Mouse (Mus musculus) midbrain, embryonic 14.5 days (tissue): ENCODE measurements around the gene Fstl3. TPM values are rescaled to one million over a fixed set of nuclear protein-coding genes. Genes with fewer than 3 reads are reported as not detected.

ENCODE experiments used
- ATAC-seq: fragments of 200-750 bp; cut with Nextera tagmentation; 2 replicates; pipeline ENCODE4 v1.8.0; 2017; ENCODE audit warnings: moderate number of reproducible peaks, moderate library complexity; ENCODE audit not compliant: low FRiP score, low TSS enrichment
- DNase-seq: peaks from one replicate; pipeline ENCODE4 v3.0.0-alpha.2; 2015
- H3K27ac ChIP-seq: fragments of 300-500 bp; sonication (generic); replicated peaks from 2 replicates; pipeline ENCODE4 v1.5.1; 2014; ENCODE audit warnings: mild to moderate bottlenecking, low read depth, low read length, moderate library complexity
- H3K27me3 ChIP-seq: fragments of 300-500 bp; sonication (generic); 2 replicates; pipeline ENCODE4 v1.6.1; 2014; ENCODE audit warnings: low read length, control low read depth, mixed read lengths; ENCODE audit not compliant: control insufficient read depth, insufficient read depth
- H3K36me3 ChIP-seq: fragments of 300-500 bp; sonication (generic); 2 replicates; pipeline ENCODE4 v1.6.1; 2014; ENCODE audit warnings: low read length, control low read depth; ENCODE audit not compliant: control insufficient read depth, insufficient read depth
- H3K4me1 ChIP-seq: fragments of 300-500 bp; sonication (generic); 2 replicates; pipeline ENCODE4 v1.6.1; 2014; ENCODE audit warnings: mild to moderate bottlenecking, antibody characterized with exemption, low read length, control low read depth; ENCODE audit not compliant: control insufficient read depth, insufficient read depth
- H3K4me2 ChIP-seq: fragments of 300-500 bp; sonication (generic); 2 replicates; pipeline ENCODE4 v1.6.1; 2014; ENCODE audit warnings: mild to moderate bottlenecking, low read length, moderate library complexity
- H3K4me3 ChIP-seq: fragments of 300-500 bp; sonication (generic); replicated peaks from 2 replicates; pipeline ENCODE4 v1.5.1; 2014; ENCODE audit warnings: low read depth, low read length
- H3K9ac ChIP-seq: fragments of 300-500 bp; sonication (generic); replicated peaks from 2 replicates; pipeline ENCODE4 v1.6.1; 2014; ENCODE audit warnings: mild to moderate bottlenecking, low read length, moderate library complexity
- H3K9me3 ChIP-seq: fragments of 300-500 bp; sonication (generic); 2 replicates; pipeline ENCODE4 v1.6.1; 2016; ENCODE audit warnings: low read length, control low read depth, mixed read lengths; ENCODE audit not compliant: control insufficient read depth
- WGBS: fragments of 180-500 bp; shearing (Covaris S2); extraction: QIAGEN DNeasy Blood & Tissue Kit; methylation state at CpG from one replicate; pipeline ENCODE4 v1.1.7; 2014; 5-methylcytosine and 5-hydroxymethylcytosine counted together
- polyA plus RNA-seq: library from polyadenylated mRNA; unstranded; fragments of >200 nt; fragmentation: Nextera tagmentation; extraction: Ambion mirVana; gene quantifications from 2 replicates; pipeline ENCODE4 v1.2.1, GENCODE M21; 2014

The Fstl3 gene
- polyA plus RNA-seq, 1 experiment from 2014 or later, result 1.5 TPM

- DNase-seq (no peak), ATAC-seq (no peak)
- Histone ChIP-seq H3K27me3 (no peaks in the 10 kb centered on the region), H3K4me2 (no peak overlapping the region), H3K9me3 (no peaks in the 10 kb centered on the region), H3K4me3 (no peak overlapping the region), H3K36me3 (peaks cover 47% of the 10 kb centered on the region), H3K9ac (no peak overlapping the region), H3K4me1 (peaks cover 36% of the 10 kb centered on the region), H3K27ac (peak overlapping the region; percentile 26; the same call in 1 of the 2 replicates)
- 84% methylated on average over 10 of the region's 10 CpGs for WGBS
Measured at GRCm38 (mm10) chr10:79806972-79807371, 29.9 kb downstream of the Fstl3 start.

GRCm38 (mm10) chr10:79807826-79808225 lies 30.8 kb downstream of the Fstl3 start:
- no peak for ATAC-seq

GRCm38 (mm10) chr10:79808728-79809127 lies 31.7 kb downstream of the Fstl3 start:
- Histone ChIP-seq H3K4me3 (no peak overlapping the region), H3K4me1 (peaks cover 18% of the 10 kb centered on the region), H3K27me3 (no peaks in the 10 kb centered on the region), H3K27ac (no peak overlapping the region), H3K36me3 (peaks cover 56% of the 10 kb centered on the region), H3K9me3 (no peaks in the 10 kb centered on the region), H3K4me2 (no peak overlapping the region), H3K9ac (no peak overlapping the region)
- WGBS, result 92% methylated on average over 11 of the region's 11 CpGs
- DNase-seq, result no peak
- ATAC-seq, result no peak

More at GRCm38 (mm10) chr10:79807826-79808225, 30.8 kb downstream of the Fstl3 start:
- H3K4me3 ChIP-seq, result no peak overlapping the region
- H3K27ac ChIP-seq, result peak overlapping the region; percentile 46
- H3K9me3 ChIP-seq, result no peaks in the 10 kb centered on the region
- no peak overlapping the region for H3K9ac ChIP-seq
- H3K27me3 ChIP-seq, result no peaks in the 10 kb centered on the region
- peaks cover 54% of the 10 kb centered on the region for H3K36me3 ChIP-seq
- H3K4me2 ChIP-seq, result no peak overlapping the region
- no peak for DNase-seq
- H3K4me1 ChIP-seq, result peaks cover 27% of the 10 kb centered on the region
- 45% methylated on average over 11 of the region's 11 CpGs for WGBS

- whole genome bisulfite sequencing, result 29% methylated on average over 15 of the region's 15 CpGs
- H3K4me2 ChIP-seq, result no peak overlapping the region
- ATAC-seq, result peak; percentile 49; the same call in 1 of the 2 replicates
- H3K27me3 ChIP-seq, result no peaks in the 10 kb centered on the region
- H3K36me3 ChIP-seq, result peaks cover 82% of the 10 kb centered on the region
- H3K9me3 ChIP-seq, result no peaks in the 10 kb centered on the region
- no peak overlapping the region for H3K9ac ChIP-seq
- H3K4me1 ChIP-seq, result no peaks in the 10 kb centered on the region
- DNase-seq, result peak; percentile 90
- 0 out of 2 replicates have a peak overlapping the region, but pooled peaks have one; percentile 22 for H3K27ac ChIP-seq
- no peak overlapping the region for H3K4me3 ChIP-seq
Measured at GRCm38 (mm10) chr10:79811736-79812637, 34.9 kb downstream of the Fstl3 start.

- ATAC-seq (no peak), DNase-seq (no peak)
- 72% methylated on average over 5 of the region's 5 CpGs for WGBS
- no peak overlapping the region for H3K4me3 ChIP-seq
- H3K27me3 ChIP-seq, result no peaks in the 10 kb centered on the region
- H3K4me1 ChIP-seq, result no peaks in the 10 kb centered on the region
- H3K27ac ChIP-seq, result peak overlapping the region; percentile 60; the same call in 1 of the 2 replicates
- no peak overlapping the region for H3K4me2 ChIP-seq
- H3K9me3 ChIP-seq, result no peaks in the 10 kb centered on the region
- H3K36me3 ChIP-seq, result peaks cover 78% of the 10 kb centered on the region
- H3K9ac ChIP-seq, result no peak overlapping the region
Measured at GRCm38 (mm10) chr10:79814271-79814842, 37.3 kb downstream of the Fstl3 start.

- Histone ChIP-seq H3K36me3 (peaks cover 79% of the 10 kb centered on the region), H3K27me3 (no peaks in the 10 kb centered on the region), H3K4me3 (no peak overlapping the region), H3K9ac (no peak overlapping the region), H3K4me1 (no peaks in the 10 kb centered on the region), H3K27ac (no peak overlapping the region), H3K4me2 (no peak overlapping the region), H3K9me3 (no peaks in the 10 kb centered on the region)
- ATAC-seq (no peak), DNase-seq (no peak)
- WGBS, result 86% methylated on average over 12 of the region's 12 CpGs
Measured at GRCm38 (mm10) chr10:79815671-79816494, 38.8 kb downstream of the Fstl3 start.

GRCm38 (mm10) chr10:79817111-79817510 lies 40.0 kb downstream of the Fstl3 start:
- 81% methylated on average over 2 of the region's 2 CpGs for WGBS
- no peaks in the 10 kb centered on the region for H3K27me3 ChIP-seq
- H3K4me2 ChIP-seq, result no peak overlapping the region
- H3K4me3 ChIP-seq, result no peak overlapping the region
- H3K9ac ChIP-seq, result no peak overlapping the region
- H3K9me3 ChIP-seq, result no peaks in the 10 kb centered on the region
- ATAC-seq (no peak), DNase-seq (no peak)
- H3K36me3 ChIP-seq, result peaks cover 68% of the 10 kb centered on the region
- no peaks in the 10 kb centered on the region for H3K4me1 ChIP-seq
- no peak overlapping the region for H3K27ac ChIP-seq

- Histone ChIP-seq H3K4me3 (no peak overlapping the region), H3K9ac (no peak overlapping the region), H3K4me1 (no peaks in the 10 kb centered on the region), H3K27ac (0 out of 2 replicates have a peak overlapping the region, but pooled peaks have one; percentile 13), H3K4me2 (no peak overlapping the region), H3K9me3 (no peaks in the 10 kb centered on the region), H3K36me3 (peaks cover 60% of the 10 kb centered on the region), H3K27me3 (no peaks in the 10 kb centered on the region)
- WGBS, result 61% methylated on average over 4 of the region's 4 CpGs
- ATAC-seq, result no peak
- no peak for DNase-seq
Measured at GRCm38 (mm10) chr10:79818225-79818624, 41.2 kb downstream of the Fstl3 start.
